Mouse (Mus musculus) kidney, postnatal 10 days (tissue): ENCODE data around the gene Gldc.

Experiments
- DNase-seq: peaks from one replicate; pipeline ENCODE4 v3.0.0; 2021; ENCODE audit warnings: mixed read lengths

The Gldc gene

DNA sequence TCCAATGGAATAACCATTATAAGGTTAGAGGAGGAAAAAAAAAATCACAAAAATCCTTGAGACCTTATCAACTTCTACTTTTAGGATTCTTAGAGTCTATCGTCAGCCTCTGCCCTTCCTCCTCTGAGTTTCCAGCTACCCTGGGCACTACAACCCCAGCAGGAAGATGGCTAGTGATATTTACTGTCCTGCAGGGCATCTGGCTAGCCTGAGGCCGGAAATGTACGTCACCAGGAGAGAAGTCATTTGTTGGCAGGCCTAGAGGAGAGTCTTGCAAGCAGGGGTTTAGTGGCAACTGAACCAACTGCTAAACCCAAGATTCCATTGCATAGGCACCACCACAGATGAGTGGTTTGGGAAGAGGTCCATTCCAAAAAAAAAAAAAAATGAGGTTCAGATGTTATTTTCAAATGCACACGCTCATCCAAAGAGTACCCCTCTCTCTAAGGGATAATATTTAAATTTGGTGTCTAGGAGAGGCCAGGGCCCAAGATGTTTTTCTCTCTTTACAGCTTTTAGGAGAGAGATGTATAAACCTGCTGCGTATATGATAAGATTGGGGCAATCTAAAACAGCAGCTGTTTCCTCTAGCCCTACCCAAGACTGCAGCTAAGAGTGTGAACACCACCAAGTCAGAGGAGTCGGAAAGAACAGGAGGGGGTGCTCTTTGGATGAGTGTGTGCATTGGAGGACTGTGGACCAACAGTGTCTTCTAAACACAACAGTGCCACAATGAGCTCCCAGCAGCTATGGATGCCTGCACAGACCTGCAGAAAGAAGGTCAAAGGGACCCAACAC lies 70.0 kb downstream of the Gldc start:
- no peak for DNase-seq

- DNase-seq = no peak
Observed at GRCm38 (mm10) chr19:30102620-30103019, 72.6 kb downstream of the Gldc start.

GRCm38 (mm10) chr19:30100571-30100970 lies 74.7 kb downstream of the Gldc start:
- no peak for DNase-seq

DNA sequence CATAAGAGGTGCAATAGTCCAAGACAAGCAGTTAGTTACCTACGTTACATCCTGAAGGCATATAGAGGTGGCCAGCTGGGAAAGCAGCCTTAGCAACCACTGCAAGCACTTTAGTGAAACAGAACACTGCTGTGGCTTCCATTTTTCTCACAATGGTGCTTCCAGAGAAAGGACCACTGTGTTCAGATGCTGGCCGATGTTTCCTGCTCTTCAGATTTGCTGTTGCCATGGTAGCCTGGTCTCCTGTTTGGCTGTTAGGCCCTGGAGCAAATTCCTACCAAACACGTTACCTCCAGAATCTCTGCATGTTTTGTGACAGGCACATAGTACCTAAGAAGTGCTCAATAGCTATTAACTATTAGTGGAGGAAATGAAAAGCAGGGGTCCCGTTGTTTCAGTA lies 78.2 kb downstream of the Gldc start:
- no peak for DNase-seq

- DNase-seq = no peak
Observed at GRCm38 (mm10) chr19:30096186-30096585, 79.0 kb downstream of the Gldc start.

GRCm38 (mm10) chr19:30091644-30092295 lies 83.5 kb downstream of the Gldc start:
- DNase-seq = no peak

GRCm38 (mm10) chr19:30090163-30090562 lies 85.1 kb downstream of the Gldc start:
- no peak for DNase-seq

DNA sequence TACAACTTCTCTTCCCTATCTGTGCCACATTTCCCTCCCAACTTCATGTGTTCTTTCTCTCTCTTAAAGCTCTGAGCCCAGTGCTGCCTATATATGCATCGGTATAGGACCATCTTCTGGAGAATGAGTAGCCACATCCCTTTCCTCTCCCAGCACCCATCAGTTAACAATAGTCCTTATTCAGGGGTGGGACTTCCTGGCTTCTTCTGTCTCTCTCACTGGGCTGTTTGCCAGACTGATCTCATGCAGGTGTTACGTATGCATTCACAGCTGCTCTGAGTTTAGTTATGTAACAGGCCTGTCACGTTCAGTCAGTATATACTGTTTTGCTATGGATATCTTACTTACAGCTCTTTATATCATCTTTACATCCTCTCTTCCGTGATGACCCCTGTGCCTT lies 109.4 kb downstream of the Gldc start:
- DNase-seq = no peak

GRCm38 (mm10) chr19:30054218-30054617 lies 121.0 kb downstream of the Gldc start:
- DNase-seq = no peak

DNA sequence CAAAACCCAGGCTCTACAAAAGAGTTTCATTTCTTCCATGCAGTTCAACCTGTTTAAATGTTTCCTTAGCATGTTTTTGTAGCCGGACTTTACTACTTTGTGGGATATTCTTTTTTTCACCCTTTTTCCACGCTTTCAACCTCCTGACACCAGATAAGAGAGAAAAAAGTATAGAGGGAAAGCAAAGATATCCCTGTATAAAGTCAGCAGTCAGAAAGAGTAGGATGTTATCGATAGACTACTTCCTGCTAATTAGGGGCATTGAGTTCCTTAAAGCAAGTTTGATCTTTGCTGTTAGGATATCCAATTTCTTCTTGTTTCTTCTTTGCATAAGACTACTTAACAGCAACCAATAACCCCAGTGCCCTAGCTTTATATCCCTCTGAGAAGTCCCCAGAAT lies 123.8 kb downstream of the Gldc start:
- no peak for DNase-seq

DNA sequence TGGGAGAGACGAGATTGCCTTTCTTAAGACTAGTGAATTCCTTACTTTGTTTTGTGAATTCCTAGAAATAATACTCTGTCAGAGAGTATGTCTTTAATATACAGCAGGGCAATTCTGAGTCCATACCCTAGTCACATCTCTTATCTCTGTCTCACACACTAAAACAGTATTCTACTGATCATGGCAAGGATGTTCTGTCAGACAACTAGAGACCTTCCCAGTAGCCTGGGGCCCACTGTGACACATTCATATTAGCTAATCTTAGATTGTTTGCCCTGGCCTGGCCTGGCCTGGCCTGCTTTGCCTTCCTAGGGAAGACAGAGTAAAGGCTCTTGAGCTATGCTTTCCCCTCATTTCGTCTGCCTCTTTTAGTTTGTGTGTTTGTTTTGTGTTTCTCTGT lies 124.6 kb downstream of the Gldc start:
- no peak for DNase-seq
